Mouse (Mus musculus) MEL (cell line): ENCODE results near the gene Necap2.

ENCODE experiments used
- CTCF ChIP-seq, 3 experiments: IDR thresholded peaks in 2 of 3; conservative IDR thresholded peaks in 1 of 3; 2 replicates each; pipeline ENCODE4 v1.5.1; 2011 to 2012; ENCODE audit warnings: low read length in 3 of 3, low read depth in 2 of 3, mild to moderate bottlenecking in 2 of 3, improper control_type of control experiment in 1 of 3, inconsistent platforms in 1 of 3, mixed read lengths in 1 of 3, moderate library complexity in 1 of 3; ENCODE audit not compliant: control insufficient read depth in 1 of 3, insufficient read depth in 1 of 3, poor library complexity in 1 of 3, severe bottlenecking in 1 of 3
- JUND ChIP-seq: IDR thresholded peaks from 2 replicates; pipeline ENCODE4 v1.6.1; 2011; ENCODE audit warnings: low read depth, mild to moderate bottlenecking, improper control_type of control experiment, low read length
- POLR2A ChIP-seq, 2 experiments: IDR thresholded peaks; 2 replicates each; pipeline ENCODE4 v1.6.1; 2011 to 2012; ENCODE audit warnings: low read length in 2 of 2, mild to moderate bottlenecking in 2 of 2, control low read depth in 1 of 2, improper control_type of control experiment in 1 of 2, low read depth in 1 of 2, moderate library complexity in 1 of 2; ENCODE audit not compliant: control insufficient read depth in 1 of 2, insufficient read depth in 1 of 2, poor library complexity in 1 of 2
- TCF12 ChIP-seq: IDR thresholded peaks from 2 replicates; pipeline ENCODE4 v1.6.1; 2014; ENCODE audit warnings: low read depth, mild to moderate bottlenecking, inconsistent platforms, low read length, improper control_type of control experiment, moderate library complexity
- USF1 ChIP-seq: IDR thresholded peaks from 2 replicates; pipeline ENCODE4 v1.6.1; 2014; ENCODE audit warnings: low read depth, mild to moderate bottlenecking, inconsistent platforms, low read length, improper control_type of control experiment, moderate library complexity

DNA sequence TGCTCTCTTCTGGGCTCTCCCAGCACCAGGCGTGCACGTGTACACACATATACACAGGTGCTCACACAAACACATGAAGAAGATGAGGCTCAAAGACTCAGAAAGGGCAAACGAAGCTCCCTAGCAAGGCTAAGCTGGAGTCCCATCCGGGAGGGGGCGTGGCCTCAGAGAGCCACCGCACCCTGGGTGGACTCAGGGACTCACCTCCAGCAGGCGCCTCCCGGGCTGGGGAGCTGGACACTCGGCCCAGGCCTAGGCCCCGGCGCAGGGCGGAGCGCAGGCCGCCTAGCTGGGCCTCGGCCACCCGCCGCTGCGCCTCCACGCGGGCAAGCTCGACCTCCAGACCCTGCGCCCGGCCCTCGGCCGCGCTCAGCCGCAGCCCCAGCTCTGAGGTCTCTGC, 53.2 kb downstream of the Necap2 start:
- TF ChIP-seq USF1, result no peak
- TF ChIP-seq CTCF (IDR thresholded peaks at IDR 0.05 in 2 of 3, conservative IDR thresholded peaks at IDR 0.05 in 1 of 3; ENCODE audit: control insufficient read depth in 1 of 3, insufficient read depth in 1 of 3, low read depth in 2 of 3, low read length in 3 of 3, poor library complexity in 1 of 3, severe bottlenecking in 1 of 3), result no peak
- TF ChIP-seq TCF12, result no peak
- TF ChIP-seq POLR2A (IDR thresholded peaks at IDR 0.05; ENCODE audit: control insufficient read depth in 1 of 2, insufficient read depth in 1 of 2, low read depth in 1 of 2, low read length in 2 of 2, poor library complexity in 1 of 2), result no peak
- no peak for TF ChIP-seq JUND
